Mouse (Mus musculus): ENCODE results near the gene Slc51b. TPM values are rescaled to one million over a fixed set of nuclear protein-coding genes. Genes with fewer than 3 reads are reported as not detected.

Gene Slc51b
- polyA plus RNA-seq, 1 experiment from 2014 or later, result not detected

DNA sequence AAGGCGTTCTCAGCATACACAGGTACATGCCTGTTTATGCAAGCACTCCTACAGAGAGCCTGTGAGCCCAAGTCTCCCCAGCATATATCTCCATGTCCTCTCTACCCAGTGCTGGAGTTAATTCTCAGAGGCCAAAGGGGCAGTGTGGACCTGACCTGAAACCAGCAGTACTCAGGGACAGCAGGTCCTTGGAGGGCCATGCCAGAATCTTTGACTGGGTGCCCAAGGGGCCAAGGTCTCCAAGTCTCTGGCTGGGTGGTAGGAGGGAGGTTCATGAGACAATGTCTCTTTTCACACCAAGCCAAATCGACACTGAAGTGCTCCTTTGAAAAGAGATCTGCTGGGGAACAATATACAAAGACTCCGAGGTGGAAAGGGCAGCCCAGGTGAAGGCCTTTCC, 14.9 kb downstream of the Slc51b start:
- H3K9ac ChIP-seq, result no peak overlapping the region

GRCm38 (mm10) chr9:65407327-65407726, 15.4 kb downstream of the Slc51b start:
- WGBS, result 77% methylated on average over 5 of the region's 5 CpGs
- no peak for ATAC-seq (ENCODE audit: insufficient number of reproducible peaks, insufficient read depth, low FRiP score, low TSS enrichment, low read depth)
- no peak overlapping the region for H3K4me2 ChIP-seq
- no peaks in the 10 kb centered on the region for H3K27me3 ChIP-seq
- H3K4me3 ChIP-seq, result no peak overlapping the region
- H3K4me1 ChIP-seq, result peaks cover 3% of the 10 kb centered on the region; the same call in 1 of the 2 replicates
- no peak overlapping the region for H3K27ac ChIP-seq
- H3K9me3 ChIP-seq, result no peaks in the 10 kb centered on the region
- H3K9ac ChIP-seq, result no peak overlapping the region
- H3K36me3 ChIP-seq, result 0 out of 2 replicates have a peak, but pooled peaks cover 6% of the 10 kb centered on the region

More for the DNA sequence above, 14.9 kb downstream of the Slc51b start:
- 0 out of 2 replicates have a peak, but pooled peaks cover 6% of the 10 kb centered on the region for H3K36me3 ChIP-seq
- H3K4me1 ChIP-seq, result peaks cover 3% of the 10 kb centered on the region; the same call in 1 of the 2 replicates
- WGBS, result 67% methylated on average over 3 of the region's 3 CpGs
- H3K4me2 ChIP-seq, result no peak overlapping the region
- no peaks in the 10 kb centered on the region for H3K9me3 ChIP-seq
- H3K4me3 ChIP-seq, result no peak overlapping the region
- ATAC-seq (ENCODE audit: insufficient number of reproducible peaks, insufficient read depth, low FRiP score, low TSS enrichment, low read depth), result no peak
- H3K27ac ChIP-seq, result no peak overlapping the region
- no peaks in the 10 kb centered on the region for H3K27me3 ChIP-seq

- Histone ChIP-seq H3K27me3 (no peaks in the 10 kb centered on the region), H3K4me2 (no peak overlapping the region), H3K9ac (no peak overlapping the region), H3K9me3 (no peaks in the 10 kb centered on the region), H3K36me3 (no peaks in the 10 kb centered on the region), H3K27ac (no peak overlapping the region), H3K4me1 (peaks cover 3% of the 10 kb centered on the region; the same call in 1 of the 2 replicates), H3K4me3 (no peak overlapping the region)
- WGBS, result 80% methylated on average over 2 of the region's 2 CpGs
- ATAC-seq (ENCODE audit: insufficient number of reproducible peaks, insufficient read depth, low FRiP score, low TSS enrichment, low read depth), result no peak
Measured at GRCm38 (mm10) chr9:65405184-65405449, 17.6 kb downstream of the Slc51b start.

- Histone ChIP-seq H3K9ac (no peak overlapping the region), H3K9me3 (no peaks in the 10 kb centered on the region), H3K4me3 (no peak overlapping the region), H3K27ac (no peak overlapping the region), H3K36me3 (no peaks in the 10 kb centered on the region), H3K4me1 (peaks cover 3% of the 10 kb centered on the region; the same call in 1 of the 2 replicates), H3K4me2 (no peak overlapping the region), H3K27me3 (no peaks in the 10 kb centered on the region)
- 70% methylated on average over 15 of the region's 15 CpGs for WGBS
- ATAC-seq (ENCODE audit: insufficient number of reproducible peaks, insufficient read depth, low FRiP score, low TSS enrichment, low read depth), result no peak
Measured at GRCm38 (mm10) chr9:65404331-65405183, 18.2 kb downstream of the Slc51b start.

DNA sequence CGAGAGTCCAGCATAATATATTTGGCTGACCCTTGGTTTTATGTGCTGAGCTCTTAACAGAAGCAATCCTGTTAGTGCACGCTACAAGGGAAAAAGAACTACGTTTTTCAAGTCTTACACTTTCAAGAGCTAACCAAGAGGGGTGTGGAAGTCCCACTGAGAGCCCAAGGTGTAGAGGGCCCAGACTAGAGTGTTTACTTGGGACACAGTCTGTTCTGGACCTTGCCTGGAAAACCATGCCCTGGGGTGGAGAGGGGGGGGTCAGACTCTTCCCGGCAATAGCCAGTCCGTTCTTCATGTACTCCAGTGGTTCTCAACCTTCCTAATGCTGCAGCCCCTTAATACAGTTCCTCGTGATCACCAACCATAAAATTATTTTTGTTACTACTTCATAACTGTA, 22.8 kb downstream of the Slc51b start:
- H3K4me1 ChIP-seq, result peaks cover 13% of the 10 kb centered on the region
- 0 out of 2 replicates have a peak, but pooled peaks cover 6% of the 10 kb centered on the region for H3K27me3 ChIP-seq
- no peaks in the 10 kb centered on the region for H3K9me3 ChIP-seq
- H3K27ac ChIP-seq, result no peak overlapping the region
- H3K9ac ChIP-seq, result no peak overlapping the region
- H3K4me3 ChIP-seq, result no peak overlapping the region
- no peaks in the 10 kb centered on the region for H3K36me3 ChIP-seq
- WGBS, result 92% methylated on average over 6 of the region's 6 CpGs
- no peak overlapping the region for H3K4me2 ChIP-seq
- ATAC-seq (ENCODE audit: insufficient number of reproducible peaks, insufficient read depth, low FRiP score, low TSS enrichment, low read depth), result no peak

- 0 out of 2 replicates have a peak, but pooled peaks have one; percentile 57 for ATAC-seq (ENCODE audit: insufficient number of reproducible peaks, insufficient read depth, low FRiP score, low TSS enrichment, low read depth)
- H3K36me3 ChIP-seq, result no peaks in the 10 kb centered on the region
- peak within 1 kb of the TSS; percentile 74 for H3K9ac ChIP-seq
- peaks cover 12% of the 10 kb centered on the region; the same call in 1 of the 2 replicates for H3K27me3 ChIP-seq
- H3K9me3 ChIP-seq, result no peaks in the 10 kb centered on the region
- H3K4me2 ChIP-seq, result peak within 1 kb of the TSS; percentile 75
- WGBS, result under 1% methylated on average over 24 of the region's 24 CpGs
- peak within 1 kb of the TSS; percentile 58 for H3K4me3 ChIP-seq
- H3K27ac ChIP-seq, result no peak within 1 kb of the TSS
- H3K4me1 ChIP-seq, result peaks cover 10% of the 10 kb centered on the region
Measured at GRCm38 (mm10) chr9:65398279-65398678, 24.5 kb downstream of the Slc51b start, which contains the start of gene Rasl12. Gene Rasl12 (plus strand): TSS chr9:65398506.

GRCm38 (mm10) chr9:65394360-65394759, 28.4 kb downstream of the Slc51b start:
- Histone ChIP-seq H3K27me3 (peaks cover 50% of the 10 kb centered on the region), H3K9ac (no peak overlapping the region), H3K27ac (no peak overlapping the region), H3K9me3 (no peaks in the 10 kb centered on the region; the same call in 1 of the 2 replicates), H3K4me3 (no peak overlapping the region), H3K36me3 (no peaks in the 10 kb centered on the region), H3K4me1 (peaks cover 20% of the 10 kb centered on the region), H3K4me2 (no peak overlapping the region)
- no peak for ATAC-seq (ENCODE audit: insufficient number of reproducible peaks, insufficient read depth, low FRiP score, low TSS enrichment, low read depth)
- WGBS, result 55% methylated on average over 2 of the region's 2 CpGs

DNA sequence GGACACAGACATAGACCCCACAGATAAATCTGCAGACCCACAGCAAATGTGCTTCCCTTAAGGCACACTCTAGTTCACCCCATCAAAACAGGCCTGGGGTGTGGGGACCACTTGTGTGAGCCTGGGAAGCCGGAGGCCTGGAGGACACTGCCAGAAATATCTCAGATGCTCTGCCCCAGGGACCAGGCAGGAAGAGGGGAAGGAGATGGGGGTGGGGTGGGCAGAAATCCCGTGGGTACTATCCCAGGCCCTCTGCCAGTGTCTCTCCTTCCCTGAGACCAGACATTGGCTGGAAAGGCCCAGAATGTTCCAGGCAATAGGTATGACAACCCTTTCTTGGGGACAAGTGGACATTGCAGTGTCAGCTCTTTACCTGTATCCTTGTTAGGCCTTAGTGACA, 29.1 kb downstream of the Slc51b start:
- no peak overlapping the region for H3K4me3 ChIP-seq
- no peak overlapping the region for H3K9ac ChIP-seq
- H3K27me3 ChIP-seq, result peaks cover 57% of the 10 kb centered on the region
- no peaks in the 10 kb centered on the region; the same call in 1 of the 2 replicates for H3K9me3 ChIP-seq
- no peak for ATAC-seq (ENCODE audit: insufficient number of reproducible peaks, insufficient read depth, low FRiP score, low TSS enrichment, low read depth)
- no peaks in the 10 kb centered on the region for H3K36me3 ChIP-seq
- no peak overlapping the region for H3K4me2 ChIP-seq
- H3K4me1 ChIP-seq, result peaks cover 18% of the 10 kb centered on the region
- 42% methylated on average over 2 of the region's 2 CpGs for WGBS
- no peak overlapping the region for H3K27ac ChIP-seq

GRCm38 (mm10) chr9:65392638-65393364, 30.0 kb downstream of the Slc51b start:
- no peak overlapping the region for H3K27ac ChIP-seq
- 27% methylated on average over 6 of the region's 6 CpGs for WGBS
- H3K27me3 ChIP-seq, result peaks cover 56% of the 10 kb centered on the region

GRCm38 (mm10) chr9:65391613-65391964, 31.2 kb downstream of the Slc51b start, which contains the start of gene Kbtbd13:
Gene Kbtbd13 (minus strand): TSS chr9:65391652.
- WGBS, result 42% methylated on average over 8 of the region's 8 CpGs
- no peaks in the 10 kb centered on the region; the same call in 1 of the 2 replicates for H3K9me3 ChIP-seq
- no peaks in the 10 kb centered on the region for H3K36me3 ChIP-seq
- ATAC-seq (ENCODE audit: insufficient number of reproducible peaks, insufficient read depth, low FRiP score, low TSS enrichment, low read depth), result no peak
- H3K4me1 ChIP-seq, result peaks cover 10% of the 10 kb centered on the region
- peak within 1 kb of the TSS; percentile 72 for H3K4me2 ChIP-seq
- H3K4me3 ChIP-seq, result peak within 1 kb of the TSS; percentile 51
- H3K27ac ChIP-seq, result no peak within 1 kb of the TSS
- H3K27me3 ChIP-seq, result peaks cover 52% of the 10 kb centered on the region
- H3K9ac ChIP-seq, result peak within 1 kb of the TSS; percentile 69

More at GRCm38 (mm10) chr9:65392638-65393364, 30.0 kb downstream of the Slc51b start:
- Histone ChIP-seq H3K4me3 (no peak overlapping the region), H3K9ac (no peak overlapping the region), H3K36me3 (no peaks in the 10 kb centered on the region), H3K9me3 (no peaks in the 10 kb centered on the region; the same call in 1 of the 2 replicates), H3K4me2 (no peak overlapping the region), H3K4me1 (peaks cover 10% of the 10 kb centered on the region; the same call in 1 of the 2 replicates)
- no peak for ATAC-seq (ENCODE audit: insufficient number of reproducible peaks, insufficient read depth, low FRiP score, low TSS enrichment, low read depth)

- peak overlapping the region; percentile 72 for H3K4me2 ChIP-seq
- no peaks in the 10 kb centered on the region; the same call in 1 of the 2 replicates for H3K9me3 ChIP-seq
- H3K36me3 ChIP-seq, result no peaks in the 10 kb centered on the region
- H3K27me3 ChIP-seq, result peaks cover 52% of the 10 kb centered on the region
- 15% methylated on average over 96 of the region's 96 CpGs for WGBS
- H3K4me1 ChIP-seq, result peaks cover 14% of the 10 kb centered on the region
- no peak for ATAC-seq (ENCODE audit: insufficient number of reproducible peaks, insufficient read depth, low FRiP score, low TSS enrichment, low read depth)
- no peak overlapping the region for H3K27ac ChIP-seq
- H3K9ac ChIP-seq, result peak overlapping the region; percentile 69
- H3K4me3 ChIP-seq, result peak overlapping the region; percentile 51
Measured at GRCm38 (mm10) chr9:65390752-65391612, 31.8 kb downstream of the Slc51b start.
